ENCODE assay signal across 9 mouse cellular contexts in genomic region chr16:32189109-32189508, GRCm38 (mm10). TPM values are rescaled to one million over a fixed set of nuclear protein-coding genes. Genes with fewer than 3 reads are reported as not detected.
DNase-seq lines count a peak whose midpoint lies in the region; ATAC-seq and TF ChIP-seq lines count a peak whose summit lies in the region.
"Had no signal": no experiment of that assay in that cellular context is flagged by ENCODE, and none has a peak within 500 bp of the region (broad histone marks: within the 10 kb centered on the region; RNA-seq: fewer than 3 reads in every experiment).

No protein-coding gene starts in this region.

- ATAC-seq in kidney, embryonic 16.5 days (ENCODE audit: low FRiP score, low TSS enrichment): no peak
- peak; percentile 36 for ATAC-seq in lung, embryonic 16.5 days (ENCODE audit: low read depth)

- H3K27ac ChIP-seq in kidney, embryonic 16.5 days (ENCODE audit: low read length): no peak overlapping the region
- peak overlapping the region; percentile 96 for H3K27ac ChIP-seq in bone marrow macrophage, adult 2 months (ENCODE audit: insufficient read depth, low read depth, low read length)
- H3K27ac ChIP-seq in lung, embryonic 16.5 days (ENCODE audit: low read length): no peak overlapping the region

- no peaks in the 10 kb centered on the region for H3K27me3 ChIP-seq in kidney, embryonic 16.5 days (ENCODE audit: insufficient read depth, low read length)
- no peaks in the 10 kb centered on the region for H3K27me3 ChIP-seq in lung, embryonic 16.5 days (ENCODE audit: control insufficient read depth, insufficient read depth, low read depth, low read length)
- H3K27me3 ChIP-seq: heart, embryonic 15.5 days had no signal

- intact Hi-C loops in heart, postnatal 14 days (cut with DNase I): no loop called here

- H3K4me3 ChIP-seq in kidney, embryonic 16.5 days (ENCODE audit: low read length): no peak overlapping the region
- peak overlapping the region; percentile 32 for H3K4me3 ChIP-seq in bone marrow macrophage, adult 2 months (ENCODE audit: insufficient read depth, low read length)
- no peak overlapping the region for H3K4me3 ChIP-seq in lung, embryonic 16.5 days (ENCODE audit: low read length)
- H3K4me3 ChIP-seq: heart, embryonic 15.5 days had no signal

- H3K9me3 ChIP-seq in kidney, embryonic 16.5 days (ENCODE audit: low read length): no peaks in the 10 kb centered on the region
- H3K9me3 ChIP-seq in lung, embryonic 16.5 days (ENCODE audit: control insufficient read depth, low read length): no peaks in the 10 kb centered on the region
- H3K9me3 ChIP-seq: heart, embryonic 15.5 days had no signal

- H3K9ac ChIP-seq in kidney, embryonic 16.5 days (replicated peaks; ENCODE audit: low read length): no peak overlapping the region
- no peak overlapping the region for H3K9ac ChIP-seq in lung, embryonic 16.5 days (ENCODE audit: low read length)
- H3K9ac ChIP-seq: heart, embryonic 15.5 days had no signal

- H3K36me3 ChIP-seq in kidney, embryonic 16.5 days (ENCODE audit: insufficient read depth, low read length): no peaks in the 10 kb centered on the region
- H3K36me3 ChIP-seq in lung, embryonic 16.5 days (ENCODE audit: control insufficient read depth, insufficient read depth, low read length): no peaks in the 10 kb centered on the region
- H3K36me3 ChIP-seq: heart, embryonic 15.5 days had no signal

- DNase-seq in kidney, postnatal 10 days: peak; percentile 57
- peak; percentile 40 to 42 for DNase-seq in heart, postnatal 14 days
- DNase-seq in yolk sac, embryonic 10.5 days (ENCODE audit: low spot score): no peak
- no peak for DNase-seq in cerebellum, adult 8-10 months
- no peak for DNase-seq in ovary, postnatal 36 days (ENCODE audit: low spot score)

- no peak for TF ChIP-seq POLR2A in bone marrow macrophage, adult 2 months (IDR thresholded peaks at IDR 0.05; ENCODE audit: borderline replicate concordance, low read depth, low read length)

- 53% methylated on average over 6 of the region's 6 CpGs for WGBS in kidney, embryonic 16.5 days
- 22% methylated on average over 6 of the region's 6 CpGs for WGBS in lung, embryonic 16.5 days

- no peak overlapping the region for H3K4me2 ChIP-seq in kidney, embryonic 16.5 days (replicated peaks; ENCODE audit: low read depth, low read length)
- H3K4me2 ChIP-seq in lung, embryonic 16.5 days (ENCODE audit: low read depth, low read length): 0 out of 2 replicates have a peak overlapping the region, but pooled peaks have one; percentile 0

- H3K4me1 ChIP-seq in kidney, embryonic 16.5 days (ENCODE audit: insufficient read depth, low read length): no peaks in the 10 kb centered on the region
- H3K4me1 ChIP-seq in bone marrow macrophage, adult 2 months (ENCODE audit: control insufficient read depth, insufficient read depth, low read length): peaks cover 46% of the 10 kb centered on the region
- H3K4me1 ChIP-seq in lung, embryonic 16.5 days (replicated peaks; ENCODE audit: control insufficient read depth, insufficient read depth, low read length): no peaks in the 10 kb centered on the region

- no peak for TF ChIP-seq CTCF in bone marrow macrophage, adult 2 months (IDR thresholded peaks at IDR 0.05; ENCODE audit: low read depth, low read length)

RNA-seq across cellular contexts. Expression of gene Bex6, which starts 9.5 kb away (rescaled TPM):
- polyA plus RNA-seq in kidney, embryonic 16.5 days (2015; fragmentation: Nextera tagmentation; extraction: Ambion mirVana): not detected in 2 replicates
- polyA plus RNA-seq in bone marrow macrophage, adult 2 months (2012; ENCODE audit: insufficient read depth, insufficient read length, missing spikeins): 1.4 and 1.9 TPM in 2 replicates
- total RNA-seq in heart, postnatal 14 days (2021): not detected
- polyA plus RNA-seq in lung, embryonic 16.5 days (2015; fragmentation: Nextera tagmentation; extraction: Ambion mirVana): 0.28 TPM in 1 of 2 replicates, not detected in the other
- polyA plus RNA-seq: heart, embryonic 15.5 days had no signal

RNA-seq across cellular contexts. Expression of gene Nrros, which starts 23.7 kb away (rescaled TPM):
- 18.1 and 22.2 TPM in 2 replicates for polyA plus RNA-seq in kidney, embryonic 16.5 days (2015; fragmentation: Nextera tagmentation; extraction: Ambion mirVana)
- 227 and 230 TPM in 2 replicates for polyA plus RNA-seq in bone marrow macrophage, adult 2 months (2012; ENCODE audit: insufficient read depth, insufficient read length, missing spikeins)
- 1 to 10 TPM; 5.8 to 7.3 TPM for total RNA-seq in heart, postnatal 14 days (2021)
- polyA plus RNA-seq in lung, embryonic 16.5 days (2015; fragmentation: Nextera tagmentation; extraction: Ambion mirVana): 45.8 and 51.1 TPM in 2 replicates

RNA-seq across cellular contexts. Expression of gene Fbxo45, which starts 57.8 kb away (rescaled TPM):
- polyA plus RNA-seq in kidney, embryonic 16.5 days (2015; fragmentation: Nextera tagmentation; extraction: Ambion mirVana): 5.0 and 5.2 TPM in 2 replicates
- polyA plus RNA-seq in bone marrow macrophage, adult 2 months (2012; ENCODE audit: insufficient read depth, insufficient read length, missing spikeins): 8.5 and 8.6 TPM in 2 replicates
- total RNA-seq in heart, postnatal 14 days (2021): 10 to 100 TPM; 12.9 to 13.3 TPM
- 5.0 and 5.2 TPM in 2 replicates for polyA plus RNA-seq in lung, embryonic 16.5 days (2015; fragmentation: Nextera tagmentation; extraction: Ambion mirVana)

RNA-seq across cellular contexts. Expression of gene Wdr53, which starts 57.9 kb away (rescaled TPM):
- 19.7 and 20.0 TPM in 2 replicates for polyA plus RNA-seq in kidney, embryonic 16.5 days (2015; fragmentation: Nextera tagmentation; extraction: Ambion mirVana)
- 18.0 and 20.3 TPM in 2 replicates for polyA plus RNA-seq in bone marrow macrophage, adult 2 months (2012; ENCODE audit: insufficient read depth, insufficient read length, missing spikeins)
- 1 to 10 TPM; 6.8 to 7.6 TPM for total RNA-seq in heart, postnatal 14 days (2021)
- polyA plus RNA-seq in lung, embryonic 16.5 days (2015; fragmentation: Nextera tagmentation; extraction: Ambion mirVana): 19.0 and 19.8 TPM in 2 replicates

Comparison
In these comparisons a context has a peak if more than half of its experiments do, and no peak if none do; other contexts are left out.
1. DNase-seq: peak in kidney, postnatal 10 days (single experiment) and heart, postnatal 14 days (2 of 2); none in yolk sac, embryonic 10.5 days (single experiment), cerebellum, adult 8-10 months (single experiment) and ovary, postnatal 36 days (single experiment).